Mouse (Mus musculus): ENCODE measurements around the gene Als2.

DNA sequence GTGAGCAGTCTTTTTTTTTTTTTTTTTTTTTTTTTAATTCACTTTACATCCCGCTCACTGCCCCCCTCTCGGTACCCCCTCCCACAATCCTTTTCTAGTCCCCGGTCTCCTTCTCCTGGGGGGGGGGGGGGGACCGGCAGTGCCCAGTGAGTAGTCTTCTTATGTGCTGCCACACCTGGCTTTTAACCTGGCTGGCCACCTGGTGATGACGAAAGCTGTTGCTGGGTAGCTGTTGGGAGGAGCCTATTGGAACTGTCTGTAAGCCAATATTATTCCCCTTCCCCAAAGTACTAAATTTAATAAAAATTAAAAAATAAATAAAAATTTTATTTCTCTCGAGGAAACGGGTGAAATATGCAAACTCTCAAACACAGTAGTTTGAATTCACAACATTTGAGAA lies 15.7 kb upstream of the Als2 start:
- TF ChIP-seq CTCF (IDR thresholded peaks at IDR 0.05; ENCODE audit: insufficient read depth, low read depth, low read length) (no peak), POLR2A (IDR thresholded peaks at IDR 0.05; ENCODE audit: insufficient read depth, low read depth, low read length) (no peak)

All from olfactory bulb, adult 2 months (tissue).